Mouse (Mus musculus) Patski (cell line): ENCODE results near the gene Rpp21. TPM values are rescaled to one million over a fixed set of nuclear protein-coding genes. Genes with fewer than 3 reads are reported as not detected.

ENCODE experiments used
- ATAC-seq: fragments of 100-300 bp; one replicate; pipeline ENCODE4 v1.8.0; 2021
- CTCF ChIA-PET: fragments of 350-600 bp; sonication (Branson Sonifier 250); formaldehyde crosslinking; loops from one replicate; lab custom pipeline; 2022; ENCODE audit warnings: inconsistent platforms; lab: Charles Lee
- POLR2A ChIA-PET: fragments of 350-600 bp; sonication (Branson Sonifier 250); formaldehyde crosslinking; loops from one replicate; lab custom pipeline; 2022; ENCODE audit warnings: antibody characterized with exemption, inconsistent platforms; lab: Charles Lee
- DNase-seq: peaks from one replicate; pipeline ENCODE4 v3.0.0-alpha.2; 2011; ENCODE audit warnings: low read depth, low spot score
- H3K27me3 ChIP-seq: fragments of 371-371 bp; one replicate; pipeline ENCODE4 v1.5.1; 2021
- CTCF ChIP-seq: fragments of 100-300 bp; IDR thresholded peaks from one replicate; pipeline ENCODE4 v1.5.1; 2021
- in situ Hi-C: fragments of 300-500 bp; cut with MboI; formaldehyde crosslinking; loops from 3 replicates; pipeline ENCODE4 v1.11.1; 2018; ENCODE audit warnings: low pct_unique_long_range_greater_than_20kb, mixed read lengths
- polyA plus RNA-seq: library from polyadenylated mRNA; unstranded; gene quantifications from one replicate; pipeline ENCODE4 v1.2.3, GENCODE M21; 2021

Gene Rpp21
- polyA plus RNA-seq, 1 experiment from 2014 or later, result 41.5 TPM

DNA sequence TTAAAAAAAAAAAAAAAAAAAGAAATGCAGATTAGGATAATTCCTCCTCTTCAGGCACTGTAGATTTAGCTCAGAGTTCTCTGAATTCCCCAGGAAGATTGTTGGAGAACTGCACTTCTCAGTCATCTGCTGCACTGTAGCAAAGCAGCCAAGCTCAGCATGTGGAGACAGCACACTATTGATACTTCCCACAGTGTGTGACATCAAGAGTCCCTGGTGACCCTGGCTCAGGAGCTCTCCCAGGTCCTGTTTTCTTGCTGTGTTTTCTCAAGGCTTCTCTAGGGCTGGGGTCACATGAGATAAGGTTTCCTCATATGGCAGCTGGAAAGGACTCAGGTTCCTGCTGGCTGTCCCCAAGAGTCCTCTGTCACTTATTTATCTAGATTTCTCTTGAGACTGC, 51.0 kb downstream of the Rpp21 start:
- in situ Hi-C loops, result no loop called here
- no peak for TF ChIP-seq CTCF
- ChIA-PET CTCF (no interaction called here), POLR2A (interaction anchor here (0.6 kb wide), 1 partner anchor 24 kb away, joined by 3 read pairs; no protein-coding TSS in a partner anchor)
- H3K27me3 ChIP-seq, result no peaks in the 10 kb centered on the region
- DNase-seq, result no peak
- no peak for ATAC-seq

- TF ChIP-seq CTCF, result no peak
- DNase-seq (no peak), ATAC-seq (no peak)
- in situ Hi-C loops, result no loop called here
- H3K27me3 ChIP-seq, result no peaks in the 10 kb centered on the region
- POLR2A ChIA-PET, result no interaction called here
- CTCF ChIA-PET, result no interaction called here
Observed at GRCm38 (mm10) chr17:36205862-36206261, 52.0 kb downstream of the Rpp21 start.

Other genes with a start within 250 kb of the Rpp21 start
- gene H2-T24, start 237.5 kb downstream of the Rpp21 start, polyA plus RNA-seq, result 0.31 TPM
- 28.3 TPM for gene H2-T23, start 225.2 kb downstream of the Rpp21 start, polyA plus RNA-seq
- gene H2-T22, start 215.3 kb downstream of the Rpp21 start, polyA plus RNA-seq, result 24.8 TPM
- not detected for gene Gm6034, start 215.1 kb downstream of the Rpp21 start, polyA plus RNA-seq
- gene Gm11127, start 199.7 kb downstream of the Rpp21 start, polyA plus RNA-seq, result 9.1 TPM
- gene Gm19684, start 136.4 kb downstream of the Rpp21 start, polyA plus RNA-seq, result 0.06 TPM
- gene Gm7030, start 128.6 kb downstream of the Rpp21 start, polyA plus RNA-seq, result not detected
- not detected for gene Gm8909, start 89.5 kb downstream of the Rpp21 start, polyA plus RNA-seq
- not detected for gene H2-T3, start 67.8 kb downstream of the Rpp21 start, polyA plus RNA-seq
- gene Trim39, start 14.2 kb upstream of the Rpp21 start, polyA plus RNA-seq, result 21.0 TPM
- gene H2-M10.2, start 28.4 kb upstream of the Rpp21 start, polyA plus RNA-seq, result 0.06 TPM
- gene H2-M10.1, start 68.1 kb upstream of the Rpp21 start, polyA plus RNA-seq, result not detected
- gene H2-M10.3, start 110.3 kb upstream of the Rpp21 start, polyA plus RNA-seq, result not detected
- not detected for gene H2-M10.4, start 204.3 kb upstream of the Rpp21 start, polyA plus RNA-seq